Mouse (Mus musculus): ENCODE results near the gene Kit.

GRCm38 (mm10) chr5:75557636-75558035 lies 17.1 kb upstream of the Kit start:
- no peak for TF ChIP-seq POLR2A (IDR thresholded peaks at IDR 0.05; ENCODE audit: insufficient read length, low read depth)
- TF ChIP-seq MYOG (IDR thresholded peaks at IDR 0.05; ENCODE audit: control insufficient read depth in 1 of 3, insufficient read depth in 1 of 3, insufficient read length in 2 of 3, low read depth in 2 of 3): no peak
- TF ChIP-seq USF1 (IDR thresholded peaks at IDR 0.05; ENCODE audit: low read depth): no peak
- no peak for TF ChIP-seq SRF (IDR thresholded peaks at IDR 0.05; ENCODE audit: control insufficient read depth, insufficient read length, low read depth)
- TF ChIP-seq POLR2AphosphoS2 (IDR thresholded peaks at IDR 0.05; ENCODE audit: insufficient read length, low read depth): no peak
- no peak for TF ChIP-seq TCF3 (IDR thresholded peaks at IDR 0.05; ENCODE audit: insufficient read length, low read depth)
- no peak for TF ChIP-seq MAX (IDR thresholded peaks at IDR 0.05; ENCODE audit: low read depth)
- TF ChIP-seq E2F4 (IDR thresholded peaks at IDR 0.05; ENCODE audit: insufficient read depth): no peak

All from myocyte (in vitro differentiated cells).